In genomic region chr12:94804692-94805091, GRCm38 (mm10) we compare ENCODE assay signal across 22 mouse cellular contexts.
"Had no signal": no experiment of that assay in that cellular context is flagged by ENCODE, and none has a peak within 500 bp of the region (broad histone marks: within the 10 kb centered on the region; RNA-seq: fewer than 3 reads in every experiment).

No protein-coding gene starts in this region.

- H3K4me1 ChIP-seq: kidney, embryonic 15.5 days; limb, embryonic 12.5 days; liver, embryonic 13.5 days; midbrain, embryonic 15.5 days had no signal

- H3K27ac ChIP-seq: kidney, embryonic 15.5 days; left cerebral cortex, adult 2 months; limb, embryonic 12.5 days; liver, embryonic 13.5 days; midbrain, embryonic 15.5 days; stomach, postnatal 0 days had no signal

- H3K27me3 ChIP-seq: kidney, embryonic 15.5 days; limb, embryonic 12.5 days; liver, embryonic 13.5 days; midbrain, embryonic 15.5 days had no signal

- H3K9ac ChIP-seq: kidney, embryonic 15.5 days; limb, embryonic 12.5 days; liver, embryonic 13.5 days; midbrain, embryonic 15.5 days had no signal

- DNase-seq: kidney, adult 11 months; kidney, adult 8-10 months; kidney, postnatal 10 days; kidney, postnatal 36 days; layer of hippocampus, postnatal 36 days; liver, embryonic 13.5 days; lung, adult 2 months; lung, postnatal 14 days; lung, postnatal 4 days; right cerebral cortex, adult 18-20 months; right cerebral cortex, postnatal 14 days; right cerebral cortex, postnatal 4 days; thymus, adult 2 months; thymus, postnatal 14 days; thymus, postnatal 4 days had no signal

- H3K4me2 ChIP-seq: kidney, embryonic 15.5 days; limb, embryonic 12.5 days; liver, embryonic 13.5 days; midbrain, embryonic 11.5 days; midbrain, embryonic 15.5 days had no signal

- H3K36me3 ChIP-seq: kidney, embryonic 15.5 days; limb, embryonic 12.5 days; liver, embryonic 13.5 days; midbrain, embryonic 15.5 days had no signal

- H3K4me3 ChIP-seq: kidney, embryonic 15.5 days; left cerebral cortex, adult 2 months; limb, embryonic 12.5 days; liver, embryonic 13.5 days; midbrain, embryonic 15.5 days; myocyte had no signal

- H3K9me3 ChIP-seq: kidney, embryonic 15.5 days; limb, embryonic 12.5 days; liver, embryonic 13.5 days; midbrain, embryonic 15.5 days had no signal

- ATAC-seq: midbrain, embryonic 15.5 days had no signal
